Mouse (Mus musculus) adipocyte (in vitro differentiated cells): ENCODE data around the gene Tmprss12.
"Not testable (repeated sequence)": the region's sequence is repeated elsewhere in the genome, so short reads cannot be mapped to it uniquely, and the experiment has no call there.

Experiments used
- DNase-seq: peaks from one replicate; pipeline ENCODE4 v3.0.0-alpha.2; 2016; ENCODE audit warnings: low spot score

Gene Tmprss12

GRCm38 (mm10) chr15:100273791-100274308 is 6.8 kb upstream of the Tmprss12 start:
- not testable (repeated sequence) for DNase-seq

GRCm38 (mm10) chr15:100274790-100275559 is 5.7 kb upstream of the Tmprss12 start:
- no peak for DNase-seq

- DNase-seq = no peak
Measured at GRCm38 (mm10) chr15:100276403-100276802, 4.2 kb upstream of the Tmprss12 start.

GRCm38 (mm10) chr15:100277586-100277985 is 3.1 kb upstream of the Tmprss12 start:
- DNase-seq = no peak

GRCm38 (mm10) chr15:100288980-100289379 is 8.3 kb downstream of the Tmprss12 start:
- DNase-seq = no peak

GRCm38 (mm10) chr15:100290858-100291257 is 10.2 kb downstream of the Tmprss12 start:
- DNase-seq = no peak

- DNase-seq = no peak
Measured at GRCm38 (mm10) chr15:100292326-100292725, 11.7 kb downstream of the Tmprss12 start.

- no peak for DNase-seq
Measured at GRCm38 (mm10) chr15:100297856-100298255, 17.2 kb downstream of the Tmprss12 start.

- DNase-seq = no peak
Measured at GRCm38 (mm10) chr15:100300499-100300898, 19.9 kb downstream of the Tmprss12 start.

- peak; percentile 12 for DNase-seq
Measured at GRCm38 (mm10) chr15:100301556-100301955, 20.9 kb downstream of the Tmprss12 start.

GRCm38 (mm10) chr15:100303428-100304018 is 22.9 kb downstream of the Tmprss12 start:
- no peak for DNase-seq

- DNase-seq = peak; percentile 87
Measured at GRCm38 (mm10) chr15:100304019-100304991, 23.7 kb downstream of the Tmprss12 start, which contains the start of gene Mettl7a1. Mettl7a1 (plus strand) TSS chr15:100304140.

GRCm38 (mm10) chr15:100306201-100306600 is 25.6 kb downstream of the Tmprss12 start:
- DNase-seq = no peak

GRCm38 (mm10) chr15:100307438-100308096 is 26.9 kb downstream of the Tmprss12 start:
- peak; percentile 43 for DNase-seq

GRCm38 (mm10) chr15:100312346-100312745 is 31.7 kb downstream of the Tmprss12 start:
- no peak for DNase-seq

GRCm38 (mm10) chr15:100314448-100315145 is 34.0 kb downstream of the Tmprss12 start:
- no peak for DNase-seq

GRCm38 (mm10) chr15:100318014-100318671 is 37.5 kb downstream of the Tmprss12 start:
- DNase-seq = peak; percentile 62

- no peak for DNase-seq
Measured at GRCm38 (mm10) chr15:100319884-100320283, 39.2 kb downstream of the Tmprss12 start.

- peak; percentile 80 for DNase-seq
Measured at GRCm38 (mm10) chr15:100320295-100320905, 39.8 kb downstream of the Tmprss12 start.

GRCm38 (mm10) chr15:100321134-100321533 is 40.5 kb downstream of the Tmprss12 start:
- peak; percentile 36 for DNase-seq
